Mouse (Mus musculus) kidney, adult 2 months (tissue): ENCODE measurements around the gene Pik3cg. TPM values are rescaled to one million over a fixed set of nuclear protein-coding genes. Genes with fewer than 3 reads are reported as not detected.

Experiments
- DNase-seq: peaks from one replicate; pipeline ENCODE4 v3.0.0; 2021
- H3K27ac ChIP-seq: fragments of 200-500 bp; 2 replicates; pipeline ENCODE4 v1.5.1; 2012; ENCODE audit warnings: low read depth, low read length, control low read depth, inconsistent platforms; ENCODE audit not compliant: insufficient read depth
- H3K27me3 ChIP-seq: fragments of 200-500 bp; replicated peaks from 2 replicates; pipeline ENCODE4 v1.6.1; 2012; ENCODE audit warnings: mild to moderate bottlenecking, moderate library complexity, low read length, inconsistent platforms; ENCODE audit not compliant: control insufficient read depth, insufficient read depth
- H3K36me3 ChIP-seq: fragments of 200-500 bp; 2 replicates; pipeline ENCODE4 v1.6.1; 2012; ENCODE audit warnings: mild to moderate bottlenecking, moderate library complexity, low read length, inconsistent platforms; ENCODE audit not compliant: control insufficient read depth, insufficient read depth
- H3K4me1 ChIP-seq: fragments of 200-500 bp; 2 replicates; pipeline ENCODE4 v1.6.1; 2011; ENCODE audit warnings: low read length; ENCODE audit not compliant: control insufficient read depth, insufficient read depth
- H3K4me3 ChIP-seq: fragments of 200-500 bp; 2 replicates; pipeline ENCODE4 v1.5.1; 2011; ENCODE audit warnings: mild to moderate bottlenecking, low read depth, low read length, control low read depth; ENCODE audit not compliant: insufficient read depth
- CTCF ChIP-seq: fragments of 200-500 bp; conservative IDR thresholded peaks from 2 replicates; pipeline ENCODE4 v1.5.1; 2011; ENCODE audit warnings: low read depth, mild to moderate bottlenecking, control low read depth, low read length, moderate library complexity, mixed read lengths; ENCODE audit not compliant: insufficient read depth, insufficient read length
- POLR2A ChIP-seq: fragments of 200-500 bp; IDR thresholded peaks from one replicate; pipeline ENCODE4 v1.6.1; 2011; ENCODE audit warnings: low read depth, low read length, control low read depth
- WGBS: fragments of 180-500 bp; shearing (Covaris S2); methylation state at CpG from one replicate; pipeline ENCODE4 v1.1.7; 2018; 5-methylcytosine and 5-hydroxymethylcytosine counted together
- polyA plus RNA-seq: library from polyadenylated mRNA; depleted of rRNA; stranded (reverse); fragments of >200 nt; gene quantifications from 2 replicates; pipeline ENCODE4 v1.2.3, GENCODE M21; 2012

The Pik3cg gene
- polyA plus RNA-seq, 1 experiment, result 1.5 TPM

- no peaks in the 10 kb centered on the region for H3K27me3 ChIP-seq
- H3K27ac ChIP-seq, result no peak overlapping the region
- H3K4me1 ChIP-seq, result no peaks in the 10 kb centered on the region
- no peak for DNase-seq
- 23% methylated on average over 1 of the region's 1 CpGs for WGBS
- no peak overlapping the region for H3K4me3 ChIP-seq
- H3K36me3 ChIP-seq, result no peaks in the 10 kb centered on the region
- no peak for TF ChIP-seq CTCF
- TF ChIP-seq POLR2A, result no peak
Measured at GRCm38 (mm10) chr12:32237139-32237538, 28.7 kb upstream of the Pik3cg start.

GRCm38 (mm10) chr12:32236450-32236849 lies 28.0 kb upstream of the Pik3cg start:
- TF ChIP-seq CTCF (no peak), POLR2A (no peak)
- no peak overlapping the region for H3K4me3 ChIP-seq
- WGBS, result 64% methylated on average over 3 of the region's 3 CpGs
- H3K27ac ChIP-seq, result no peak overlapping the region
- no peaks in the 10 kb centered on the region for H3K4me1 ChIP-seq
- DNase-seq, result no peak
- H3K27me3 ChIP-seq, result no peaks in the 10 kb centered on the region
- H3K36me3 ChIP-seq, result no peaks in the 10 kb centered on the region

- no peak overlapping the region for H3K4me3 ChIP-seq
- no peaks in the 10 kb centered on the region for H3K36me3 ChIP-seq
- no peaks in the 10 kb centered on the region for H3K27me3 ChIP-seq
- H3K4me1 ChIP-seq, result no peaks in the 10 kb centered on the region
- TF ChIP-seq CTCF, result no peak
- no peak for TF ChIP-seq POLR2A
- 54% methylated on average over 4 of the region's 4 CpGs for WGBS
- DNase-seq, result no peak
- H3K27ac ChIP-seq, result no peak overlapping the region
Measured at GRCm38 (mm10) chr12:32233871-32234270, 25.4 kb upstream of the Pik3cg start.

- 95% methylated on average over 1 of the region's 1 CpGs for WGBS
- Histone ChIP-seq H3K4me1 (no peaks in the 10 kb centered on the region), H3K36me3 (no peaks in the 10 kb centered on the region), H3K4me3 (no peak overlapping the region), H3K27ac (no peak overlapping the region), H3K27me3 (no peaks in the 10 kb centered on the region)
- TF ChIP-seq POLR2A, result no peak
- TF ChIP-seq CTCF, result no peak
- DNase-seq, result no peak
Measured at GRCm38 (mm10) chr12:32231398-32231797, 22.9 kb upstream of the Pik3cg start.

GRCm38 (mm10) chr12:32223629-32224028 lies 15.2 kb upstream of the Pik3cg start:
- Histone ChIP-seq H3K4me1 (no peaks in the 10 kb centered on the region), H3K27ac (no peak overlapping the region), H3K27me3 (no peaks in the 10 kb centered on the region; the same call in 1 of the 2 replicates), H3K36me3 (no peaks in the 10 kb centered on the region), H3K4me3 (no peak overlapping the region)
- WGBS, result 86% methylated on average over 1 of the region's 1 CpGs
- TF ChIP-seq POLR2A, result no peak
- no peak for TF ChIP-seq CTCF
- DNase-seq, result no peak

GRCm38 (mm10) chr12:32222758-32223385 lies 14.4 kb upstream of the Pik3cg start:
- 88% methylated on average over 7 of the region's 7 CpGs for WGBS
- Histone ChIP-seq H3K36me3 (no peaks in the 10 kb centered on the region), H3K4me3 (no peak overlapping the region), H3K27me3 (no peaks in the 10 kb centered on the region; the same call in 1 of the 2 replicates), H3K27ac (no peak overlapping the region), H3K4me1 (no peaks in the 10 kb centered on the region)
- no peak for DNase-seq
- TF ChIP-seq POLR2A (no peak), CTCF (no peak)

GRCm38 (mm10) chr12:32220387-32220786 lies 11.9 kb upstream of the Pik3cg start:
- H3K27me3 ChIP-seq, result no peaks in the 10 kb centered on the region; the same call in 1 of the 2 replicates
- DNase-seq, result no peak
- no peak overlapping the region for H3K4me3 ChIP-seq
- no peak for TF ChIP-seq CTCF
- TF ChIP-seq POLR2A, result no peak
- no peaks in the 10 kb centered on the region for H3K36me3 ChIP-seq
- H3K4me1 ChIP-seq, result no peaks in the 10 kb centered on the region
- H3K27ac ChIP-seq, result no peak overlapping the region
- 73% methylated on average over 1 of the region's 1 CpGs for WGBS
